Mouse (Mus musculus): ENCODE results near the gene Map3k12.

DNA sequence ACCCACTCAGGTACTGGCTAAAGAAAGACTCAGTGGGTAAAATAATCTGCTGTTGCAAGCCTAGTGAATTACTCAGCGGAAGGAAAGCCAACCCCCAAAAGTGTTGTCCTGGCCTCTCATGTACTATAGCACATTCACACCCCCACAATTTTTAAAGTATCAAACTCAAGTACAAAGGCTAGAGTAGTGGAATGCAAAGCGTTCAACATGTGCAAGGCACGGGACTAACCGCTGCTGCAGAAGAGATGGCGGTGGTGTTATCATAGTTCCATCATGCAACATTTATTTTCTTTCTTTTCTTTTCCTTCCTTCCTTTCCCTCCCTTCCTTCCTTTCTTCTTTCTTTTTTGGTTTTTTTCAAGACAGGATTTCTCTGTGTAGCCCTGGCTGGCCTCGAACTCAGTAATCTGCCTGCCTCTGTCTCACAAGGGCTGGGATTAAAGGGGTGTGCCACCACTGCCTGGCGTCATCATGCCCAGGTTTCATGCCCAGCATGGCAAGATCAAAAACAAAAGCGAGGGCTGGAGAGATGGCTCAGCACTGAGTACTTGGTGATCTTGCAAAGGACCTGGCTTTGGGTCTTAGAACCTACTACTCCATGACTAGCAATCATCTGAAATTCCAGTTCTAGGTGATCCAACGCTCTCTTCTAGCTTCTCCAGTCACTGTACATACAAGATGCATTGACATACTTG is 10.9 kb downstream of the Map3k12 start:
- no peak for TF ChIP-seq CTCF (IDR thresholded peaks at IDR 0.05; ENCODE audit: low read depth)
- TF ChIP-seq EP300 (IDR thresholded peaks at IDR 0.05; ENCODE audit: low read depth), result no peak

All from liver, embryonic 14.5 days (tissue).